Mouse (Mus musculus) lung, adult 18-20 months (tissue): ENCODE results near the gene Gm20388.

Experiments used
- DNase-seq, 2 experiments: peaks; one replicate each; pipeline ENCODE4 v3.0.0; 2022; ENCODE audit warnings: mixed read lengths in 2 of 2

The Gm20388 gene

GRCm38 (mm10) chr8:120588908-120589771, 678.5 kb downstream of the Gm20388 start, which contains the start of gene Gins2:
TSS of gene Gins2 (minus strand) at chr8:120589304.
- peak; percentile 100 for DNase-seq

GRCm38 (mm10) chr8:120589921-120590320, 679.3 kb downstream of the Gm20388 start:
- no peak for DNase-seq

DNA sequence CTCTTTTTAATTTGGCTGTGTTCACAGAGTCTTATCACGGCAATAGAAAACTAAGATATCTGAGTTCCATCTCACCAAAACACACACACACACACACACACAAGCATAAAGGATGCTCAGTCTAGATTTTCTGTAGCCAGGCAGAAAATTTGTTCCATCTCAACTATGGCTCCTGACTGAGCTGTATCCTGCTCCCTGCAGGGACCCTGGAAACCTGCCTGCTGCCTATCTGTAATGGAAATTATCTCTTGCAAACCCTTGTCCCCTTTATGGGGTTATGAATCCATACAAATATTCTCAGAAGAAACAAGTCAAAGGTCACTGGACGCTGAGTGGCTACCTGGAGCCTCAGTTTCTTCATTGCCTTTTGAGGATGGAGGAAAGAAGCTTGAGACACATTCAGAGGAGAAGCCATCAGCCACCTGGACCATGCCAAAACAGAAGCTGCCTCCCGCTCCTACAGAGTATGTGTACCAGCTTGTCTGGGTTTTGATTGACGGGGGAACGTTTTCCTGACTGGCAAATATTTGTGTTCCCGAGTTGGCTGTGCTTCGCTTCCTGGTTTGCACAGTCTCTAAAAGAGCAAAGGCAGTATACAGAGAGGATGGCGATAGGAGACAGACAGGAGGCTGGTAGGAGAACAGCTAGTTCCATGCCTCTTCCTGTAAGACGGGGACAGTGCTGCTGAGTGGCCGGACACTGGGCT, 681.1 kb downstream of the Gm20388 start:
- peak in 1 of 2 experiments; percentile 42 for DNase-seq

DNA sequence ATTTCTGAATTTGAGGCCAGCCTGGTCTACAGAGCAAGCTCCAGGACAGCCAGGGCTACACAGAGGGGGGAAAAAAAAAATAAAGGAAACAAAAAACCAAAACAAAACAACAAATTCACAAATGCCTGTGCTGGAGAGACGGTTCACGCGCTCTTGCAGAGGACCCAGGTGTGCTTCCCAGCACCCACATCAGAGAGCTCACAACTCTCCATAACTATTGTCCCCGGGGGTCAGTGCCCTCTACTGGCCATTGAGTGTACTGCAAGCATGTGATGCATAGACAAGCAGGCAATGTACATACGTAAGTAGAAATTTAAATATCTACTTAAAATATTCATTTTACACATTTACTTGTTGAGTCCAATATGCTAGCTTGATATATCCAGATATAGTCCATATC, 683.9 kb downstream of the Gm20388 start:
- no peak for DNase-seq

DNA sequence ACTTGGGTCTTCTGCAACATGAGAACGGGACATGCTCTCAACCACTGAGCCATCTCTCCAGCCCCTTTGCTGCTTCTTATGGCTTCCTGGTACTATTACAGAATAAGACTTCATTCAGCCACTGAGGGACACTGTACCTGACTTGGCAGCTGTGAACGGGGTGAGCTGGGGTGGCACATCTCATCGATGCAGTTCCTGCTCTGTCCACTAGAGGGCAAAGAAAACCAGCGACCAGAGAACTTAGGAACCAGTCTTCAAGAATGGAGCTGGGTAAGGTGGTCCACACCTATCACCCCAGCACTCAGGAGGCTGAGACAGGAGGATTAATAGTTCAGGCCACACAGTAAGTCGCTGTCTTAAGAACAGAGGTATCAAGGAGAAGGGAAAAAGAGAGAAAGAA, 685.3 kb downstream of the Gm20388 start:
- DNase-seq, result peak in 1 of 2 experiments; percentile 49

DNA sequence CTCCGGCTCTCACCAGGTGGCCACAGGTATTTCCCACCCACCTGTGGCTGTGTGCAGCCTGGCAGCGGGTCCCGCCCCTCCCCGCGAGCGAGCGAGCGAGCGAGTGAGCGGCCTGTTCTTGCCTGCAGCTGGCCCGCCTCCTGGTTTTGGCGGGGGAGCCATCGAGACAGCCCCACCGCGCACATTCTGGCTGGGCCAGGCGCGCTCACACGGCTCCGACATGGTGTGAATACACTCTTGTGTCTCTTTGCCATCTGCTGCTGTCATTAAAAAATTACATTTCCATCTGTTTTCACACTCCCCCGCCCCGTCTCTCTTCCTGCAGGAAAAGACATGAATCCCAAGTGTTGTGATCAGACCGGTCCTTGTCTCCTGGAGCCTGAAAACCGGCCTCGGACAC, 687.9 kb downstream of the Gm20388 start:
- no peak for DNase-seq

DNA sequence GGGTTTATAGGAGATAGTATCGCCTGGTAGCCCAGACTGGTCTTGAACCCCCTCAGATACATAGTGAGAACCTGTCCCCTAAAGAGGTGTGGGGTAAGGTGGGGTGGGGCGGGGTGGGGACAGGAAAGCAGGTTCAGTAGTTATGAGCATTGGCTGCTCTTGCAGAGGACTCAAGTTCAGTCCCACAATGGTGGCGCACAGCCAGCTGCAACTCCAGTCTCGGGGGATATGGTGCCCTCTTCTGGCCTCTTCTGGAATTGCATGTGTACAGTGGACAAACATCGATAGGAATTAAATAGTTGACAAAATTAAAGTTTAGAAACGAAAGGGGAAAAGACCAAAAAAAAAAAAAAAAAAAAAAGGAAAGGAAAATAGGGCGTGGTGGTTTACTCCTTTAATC, 688.9 kb downstream of the Gm20388 start:
- DNase-seq, result peak; percentile 77 to 82

DNA sequence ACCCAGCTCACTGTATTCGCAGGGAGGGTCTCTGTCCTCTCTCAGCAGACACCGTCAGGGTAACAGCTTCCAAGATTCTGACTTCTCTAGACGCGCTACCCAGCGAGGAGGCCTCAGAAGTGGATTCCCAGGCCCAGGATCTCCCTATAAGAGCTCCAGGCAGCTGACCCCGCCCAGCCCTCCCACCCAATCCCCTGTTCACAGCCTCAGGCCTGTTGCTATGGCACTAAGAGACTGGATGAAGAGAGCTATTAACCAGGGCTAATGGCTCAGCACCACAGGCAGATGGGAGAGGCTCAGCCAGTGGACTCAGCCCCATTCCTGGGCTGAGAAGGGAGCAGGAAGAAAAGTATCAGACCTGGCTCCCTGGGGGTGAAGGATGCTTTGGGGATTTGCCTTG, 692.0 kb downstream of the Gm20388 start:
- DNase-seq, result no peak

DNA sequence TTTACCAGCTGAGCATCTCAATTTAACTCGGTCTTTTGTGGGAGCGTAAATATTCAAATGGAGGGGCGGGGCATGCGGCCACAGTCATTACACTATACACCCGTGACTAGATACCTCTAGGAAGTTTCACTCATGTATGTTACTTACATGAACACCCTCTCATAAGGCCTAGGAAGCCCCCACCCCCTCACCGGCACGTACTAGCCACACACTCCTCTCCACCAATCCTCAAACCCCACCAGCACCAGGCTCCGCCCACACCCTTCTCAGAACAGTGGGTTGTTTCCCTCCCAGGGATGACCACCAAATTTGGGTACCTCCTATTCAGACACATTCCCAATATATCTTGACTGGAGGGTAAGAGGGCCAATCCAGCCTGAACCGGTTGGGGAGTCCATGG, 696.8 kb downstream of the Gm20388 start:
- no peak for DNase-seq

DNA sequence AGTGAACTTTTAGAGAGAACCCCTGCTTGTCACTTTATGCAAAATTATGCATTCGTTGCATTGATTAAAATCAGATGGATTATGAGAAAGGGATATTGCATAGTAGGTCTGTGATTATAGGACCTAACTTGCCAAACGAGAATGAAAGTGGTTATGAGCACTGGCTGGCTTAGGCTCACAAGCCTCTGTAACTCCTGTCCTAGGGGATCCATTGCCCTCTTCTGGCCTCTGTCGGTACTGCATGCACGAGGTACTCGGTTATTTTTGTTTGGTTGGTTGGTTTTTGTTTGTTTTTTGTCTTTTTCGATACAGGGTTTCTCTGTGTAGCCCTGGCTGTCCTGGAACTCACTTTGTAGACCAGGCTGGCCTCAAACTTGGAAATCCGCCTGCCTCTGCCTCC, 697.2 kb downstream of the Gm20388 start:
- DNase-seq, result peak; percentile 67 to 73

DNA sequence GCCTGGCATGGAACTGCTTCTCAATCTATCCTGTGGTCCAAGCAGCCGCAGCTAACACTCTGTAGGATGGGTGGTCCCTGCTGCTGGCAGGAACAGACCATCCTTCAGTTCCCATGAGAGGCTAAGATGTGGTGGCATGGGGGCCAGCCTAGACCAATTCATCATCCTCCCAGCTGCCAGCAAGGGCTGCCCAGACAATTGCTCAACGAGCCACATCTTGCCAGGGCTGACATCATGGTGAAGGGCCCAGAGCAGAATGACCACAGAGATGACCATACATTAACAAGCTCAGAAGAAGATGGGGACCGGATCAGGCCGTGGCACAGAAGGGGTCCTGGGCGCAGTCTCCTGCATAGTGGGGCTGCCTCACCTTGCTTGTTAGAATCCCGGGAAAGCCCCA, 700.2 kb downstream of the Gm20388 start:
- DNase-seq, result no peak

DNA sequence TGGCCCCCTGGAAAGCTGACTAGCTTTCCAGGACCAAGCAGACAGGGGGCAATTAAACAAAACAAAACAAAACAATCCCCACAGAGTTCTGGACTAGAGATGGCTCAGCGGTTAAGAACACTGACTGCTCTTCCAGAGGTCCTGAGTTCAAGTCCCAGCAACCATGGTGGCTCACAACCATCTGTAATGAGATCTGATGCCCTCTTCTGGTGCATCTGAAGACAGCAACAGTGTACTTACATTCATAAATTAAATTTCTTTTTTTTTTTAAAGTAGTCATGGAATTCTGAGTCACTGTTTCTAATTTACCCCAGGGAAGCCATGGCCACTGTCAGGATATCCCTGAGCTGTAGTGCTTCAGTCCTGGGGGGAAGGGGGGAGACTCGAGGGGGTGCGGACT, 703.9 kb downstream of the Gm20388 start:
- no peak for DNase-seq

GRCm38 (mm10) chr8:120616663-120617626, 706.3 kb downstream of the Gm20388 start:
- no peak for DNase-seq

DNA sequence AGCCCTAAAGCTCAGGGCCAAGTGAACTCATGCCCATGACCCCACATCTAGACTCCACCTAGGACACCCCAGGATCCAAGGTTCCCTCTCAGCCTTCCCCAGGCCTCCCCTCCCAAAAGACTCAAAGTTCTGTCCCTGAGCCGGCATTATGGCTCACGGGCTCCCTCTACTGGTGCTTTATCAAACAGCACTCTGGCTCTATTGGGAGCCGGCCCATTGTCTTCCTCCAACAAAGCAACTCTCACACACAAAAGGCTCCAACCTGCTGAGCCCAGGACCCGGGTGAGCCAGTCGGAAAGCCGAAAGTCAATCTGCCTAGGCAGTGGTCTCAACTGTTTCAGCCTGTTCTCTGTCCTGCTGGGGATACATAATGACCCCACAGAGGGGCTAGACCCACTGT, 707.5 kb downstream of the Gm20388 start:
- DNase-seq, result peak; percentile 48 to 53

- DNase-seq, result peak; percentile 42 to 50
Observed at GRCm38 (mm10) chr8:120619235-120620180, 708.9 kb downstream of the Gm20388 start.

DNA sequence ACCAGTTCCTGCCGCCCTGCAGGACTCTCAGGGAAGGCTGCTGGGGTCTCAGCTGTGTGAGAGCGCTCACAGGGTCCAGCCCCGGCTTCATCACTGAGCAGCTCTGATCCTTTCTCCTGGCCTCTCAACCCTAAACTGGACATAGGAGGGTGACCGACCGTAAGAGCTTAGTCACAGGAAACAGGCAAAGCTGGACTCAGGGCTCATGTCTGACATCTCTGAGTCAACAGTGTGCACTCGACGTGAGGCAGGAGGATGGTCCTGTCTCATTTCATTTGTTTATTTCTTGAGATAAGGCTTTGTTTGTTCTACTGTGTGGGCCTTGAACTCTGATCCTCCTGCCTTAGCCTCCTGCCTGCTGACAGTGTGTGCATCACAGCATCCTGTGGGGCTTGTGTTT, 709.8 kb downstream of the Gm20388 start:
- no peak for DNase-seq

- no peak for DNase-seq
Observed at GRCm38 (mm10) chr8:120622161-120622560, 711.5 kb downstream of the Gm20388 start.

DNA sequence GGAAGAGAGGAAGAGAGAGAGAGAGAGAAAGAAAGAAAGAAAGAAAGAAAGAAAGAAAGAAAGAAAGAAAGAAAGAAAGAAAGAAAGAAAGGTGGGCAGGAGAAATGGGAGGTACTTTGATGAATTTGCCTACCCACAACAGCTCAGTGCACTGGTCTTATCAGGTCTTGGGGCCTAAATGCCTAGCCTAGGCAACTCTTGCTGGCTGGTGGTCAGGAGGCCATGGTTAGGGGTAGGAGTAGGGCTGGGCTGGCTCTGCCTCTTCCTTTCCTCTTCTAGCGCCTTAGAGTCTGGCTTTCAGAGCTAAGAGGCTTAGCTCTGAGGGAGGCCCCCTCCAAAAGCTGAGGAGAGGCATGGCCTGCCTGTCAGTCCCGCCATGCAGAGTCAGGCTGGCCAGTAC, 713.0 kb downstream of the Gm20388 start:
- DNase-seq, result no peak

DNA sequence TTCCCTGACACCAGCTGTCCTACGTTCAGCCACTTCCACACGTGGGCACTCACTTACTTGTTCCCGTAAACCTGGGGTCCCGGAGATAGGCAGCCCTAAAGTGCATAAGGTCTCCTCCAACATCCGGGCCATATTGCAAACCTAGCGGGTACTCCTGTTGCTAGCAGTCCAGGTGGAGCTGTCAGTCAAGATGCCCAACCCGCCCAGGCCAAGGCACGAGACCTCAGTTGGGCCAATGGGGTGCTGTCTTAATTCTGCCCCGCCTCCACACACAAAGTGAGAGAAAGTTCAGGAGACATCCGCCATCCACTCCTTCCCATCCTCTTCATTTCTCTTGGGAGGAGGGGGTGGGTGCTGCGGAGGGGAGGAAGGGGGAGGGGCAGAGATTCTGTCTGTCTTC, 715.8 kb downstream of the Gm20388 start:
- DNase-seq, result no peak

- DNase-seq, result no peak
Observed at GRCm38 (mm10) chr8:120627298-120627697, 716.7 kb downstream of the Gm20388 start.

DNA sequence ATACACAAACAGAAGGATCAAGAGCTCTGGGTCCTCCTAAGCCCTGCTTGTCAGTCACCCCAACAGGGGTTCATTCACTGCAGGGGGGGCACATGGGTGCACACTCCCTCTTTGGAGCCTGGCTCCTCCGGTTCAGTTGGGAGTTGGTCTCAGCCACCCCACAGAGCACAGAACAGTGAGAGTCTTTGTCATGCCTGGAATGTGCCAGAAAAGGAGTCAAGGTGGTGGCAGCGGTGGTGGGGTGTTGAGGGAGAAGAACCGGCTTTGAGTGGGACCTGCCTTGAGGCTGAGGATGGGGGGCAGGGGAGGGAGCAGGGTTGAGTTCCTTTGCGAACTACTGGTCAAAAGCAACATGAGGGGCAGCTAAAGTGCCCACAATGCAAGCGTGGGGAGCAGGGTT, 719.4 kb downstream of the Gm20388 start:
- no peak for DNase-seq

DNA sequence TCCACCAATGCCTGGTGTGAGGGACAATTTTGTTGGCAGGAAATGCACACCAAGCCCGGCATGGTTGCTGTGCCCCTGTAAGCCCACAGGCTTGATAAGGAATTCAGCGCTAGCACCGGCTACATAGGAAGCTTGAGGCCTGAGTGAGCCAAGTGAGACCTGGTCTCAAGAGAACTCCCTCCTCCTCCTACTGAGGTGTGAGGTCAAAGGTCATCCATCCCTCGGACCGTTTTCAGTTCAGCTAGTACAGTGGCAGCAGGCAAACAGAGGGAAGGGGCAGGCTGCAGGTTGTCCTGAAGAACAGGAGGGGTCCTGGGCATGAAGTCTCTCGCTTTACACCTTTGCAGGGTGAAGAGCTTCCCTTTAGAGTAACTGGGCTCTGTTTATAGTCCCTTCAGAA, 720.2 kb downstream of the Gm20388 start:
- no peak for DNase-seq
